In genomic region chr11:79805981-79806415, GRCm38 (mm10) we compare ENCODE assay signal across 8 mouse cellular contexts.
DNase-seq lines count a peak whose midpoint lies in the region; ATAC-seq and TF ChIP-seq lines count a peak whose summit lies in the region.

No protein-coding gene starts in this region.

- no peaks in the 10 kb centered on the region for H3K36me3 ChIP-seq in forebrain, embryonic 15.5 days
- no peaks in the 10 kb centered on the region for H3K36me3 ChIP-seq in forebrain, postnatal 0 days (ENCODE audit: insufficient read depth)
- no peaks in the 10 kb centered on the region for H3K36me3 ChIP-seq in hindbrain, embryonic 14.5 days (replicated peaks; ENCODE audit: control insufficient read depth, insufficient read depth)

- no peak overlapping the region for H3K4me3 ChIP-seq in forebrain, embryonic 15.5 days
- H3K4me3 ChIP-seq in forebrain, postnatal 0 days (ENCODE audit: low read depth, low read length), result no peak overlapping the region
- H3K4me3 ChIP-seq in hindbrain, embryonic 14.5 days (replicated peaks; ENCODE audit: low read length), result no peak overlapping the region

- H3K27me3 ChIP-seq in forebrain, embryonic 15.5 days, result no peaks in the 10 kb centered on the region
- H3K27me3 ChIP-seq in forebrain, postnatal 0 days (ENCODE audit: insufficient read depth, low read length), result no peaks in the 10 kb centered on the region
- H3K27me3 ChIP-seq in hindbrain, embryonic 14.5 days (ENCODE audit: control insufficient read depth, insufficient read depth, low read length), result no peaks in the 10 kb centered on the region

- 66% methylated on average over 10 of the region's 10 CpGs for WGBS in forebrain, embryonic 15.5 days
- 53% methylated on average over 10 of the region's 10 CpGs for WGBS in forebrain, postnatal 0 days
- 33% methylated on average over 10 of the region's 10 CpGs for WGBS in hindbrain, embryonic 14.5 days

- TF ChIP-seq CTCF in forebrain, postnatal 0 days (IDR thresholded peaks at IDR 0.05; ENCODE audit: low read depth), result no peak

- H3K9me3 ChIP-seq in forebrain, embryonic 15.5 days, result no peaks in the 10 kb centered on the region
- H3K9me3 ChIP-seq in forebrain, postnatal 0 days (ENCODE audit: low read length), result no peaks in the 10 kb centered on the region
- H3K9me3 ChIP-seq in hindbrain, embryonic 14.5 days (ENCODE audit: control insufficient read depth, low read length), result no peaks in the 10 kb centered on the region

- H3K27ac ChIP-seq in forebrain, embryonic 15.5 days (replicated peaks), result 0 out of 2 replicates have a peak overlapping the region, but pooled peaks have one; percentile 19
- H3K27ac ChIP-seq in forebrain, postnatal 0 days (ENCODE audit: low read depth, low read length), result no peak overlapping the region
- H3K27ac ChIP-seq in hindbrain, embryonic 14.5 days, result peak overlapping the region; percentile 51; the same call in 1 of the 2 replicates

- DNase-seq in forebrain, postnatal 0 days, result no peak
- peak; percentile 66 for DNase-seq in gastrocnemius, adult 18-20 months (ENCODE audit: low spot score)
- peak; percentile 40 for DNase-seq in hindbrain, embryonic 14.5 days (ENCODE audit: low spot score)
- peak; percentile 35 to 81 for DNase-seq in lung, postnatal 4 days
- DNase-seq in right cerebral cortex, adult 2 months (ENCODE audit: low spot score in 2 of 2), result no peak
- DNase-seq in thymus, postnatal 36 days, result no peak
- DNase-seq in adrenal gland, postnatal 36 days, result no peak

- peaks cover 15% of the 10 kb centered on the region for H3K4me1 ChIP-seq in forebrain, embryonic 15.5 days
- peaks cover 4% of the 10 kb centered on the region; the same call in 1 of the 2 replicates for H3K4me1 ChIP-seq in forebrain, postnatal 0 days (ENCODE audit: insufficient read depth)
- H3K4me1 ChIP-seq in hindbrain, embryonic 14.5 days (replicated peaks; ENCODE audit: control insufficient read depth, insufficient read depth, low read length), result peaks cover 17% of the 10 kb centered on the region

- ATAC-seq in forebrain, embryonic 15.5 days (replicated peaks), result no peak
- no peak for ATAC-seq in forebrain, postnatal 0 days
- peak; percentile 51; the same call in 1 of the 2 replicates for ATAC-seq in hindbrain, embryonic 14.5 days (ENCODE audit: low FRiP score)

- H3K4me2 ChIP-seq in forebrain, embryonic 15.5 days (replicated peaks), result no peak overlapping the region
- H3K4me2 ChIP-seq in forebrain, postnatal 0 days (ENCODE audit: low read depth), result no peak overlapping the region
- no peak overlapping the region for H3K4me2 ChIP-seq in hindbrain, embryonic 14.5 days (replicated peaks)

- no peak overlapping the region for H3K9ac ChIP-seq in forebrain, embryonic 15.5 days (replicated peaks)
- no peak overlapping the region for H3K9ac ChIP-seq in forebrain, postnatal 0 days
- H3K9ac ChIP-seq in hindbrain, embryonic 14.5 days, result no peak overlapping the region

Comparison
In these comparisons a context has a peak if more than half of its experiments do, and no peak if none do; other contexts are left out.
1. DNase-seq: peak in gastrocnemius, adult 18-20 months (single experiment), hindbrain, embryonic 14.5 days (single experiment) and lung, postnatal 4 days (2 of 2); none in forebrain, postnatal 0 days (single experiment), right cerebral cortex, adult 2 months (0 of 2), thymus, postnatal 36 days (0 of 2) and adrenal gland, postnatal 36 days (0 of 2).